Mouse (Mus musculus): ENCODE measurements around the gene Eddm3b. TPM values are rescaled to one million over a fixed set of nuclear protein-coding genes. Genes with fewer than 3 reads are reported as not detected.

The Eddm3b gene
- polyA plus RNA-seq, 1 experiment from 2014 or later, result not detected

Other genes starting within 250 kb of the Eddm3b start
- gene Tep1, start 243.9 kb upstream of the Eddm3b start, polyA plus RNA-seq (2015; fragmentation: Nextera tagmentation; extraction: Ambion mirVana), result 3.2 and 3.4 TPM in 2 replicates
- gene Klhl33, start 216.9 kb upstream of the Eddm3b start, polyA plus RNA-seq (2015; fragmentation: Nextera tagmentation; extraction: Ambion mirVana), result 0.88 and 1.2 TPM in 2 replicates
- gene Osgep, start 189.5 kb upstream of the Eddm3b start, polyA plus RNA-seq (2015; fragmentation: Nextera tagmentation; extraction: Ambion mirVana), result 122 and 125 TPM in 2 replicates
- gene Apex1, start 189.5 kb upstream of the Eddm3b start, polyA plus RNA-seq (2015; fragmentation: Nextera tagmentation; extraction: Ambion mirVana), result 215 and 219 TPM in 2 replicates
- gene Pip4p1, start 183.6 kb upstream of the Eddm3b start, polyA plus RNA-seq (2015; fragmentation: Nextera tagmentation; extraction: Ambion mirVana), result 90.2 and 103 TPM in 2 replicates
- gene Pnp, start 183.3 kb upstream of the Eddm3b start, polyA plus RNA-seq (2015; fragmentation: Nextera tagmentation; extraction: Ambion mirVana), result 25.8 and 27.4 TPM in 2 replicates
- 2.7 TPM in 1 of 2 replicates, not detected in the other for gene Gm49342, start 169.9 kb upstream of the Eddm3b start, polyA plus RNA-seq (2015; fragmentation: Nextera tagmentation; extraction: Ambion mirVana)
- not detected in 2 replicates for gene Pnp2, start 158.4 kb upstream of the Eddm3b start, polyA plus RNA-seq (2015; fragmentation: Nextera tagmentation; extraction: Ambion mirVana)
- not detected in 2 replicates for gene Rnase10, start 106.7 kb upstream of the Eddm3b start, polyA plus RNA-seq (2015; fragmentation: Nextera tagmentation; extraction: Ambion mirVana)
- not detected in 2 replicates for gene Rnase9, start 72.6 kb upstream of the Eddm3b start, polyA plus RNA-seq (2015; fragmentation: Nextera tagmentation; extraction: Ambion mirVana)
- not detected in 2 replicates for gene Rnase11, start 64.3 kb upstream of the Eddm3b start, polyA plus RNA-seq (2015; fragmentation: Nextera tagmentation; extraction: Ambion mirVana)
- not detected in 2 replicates for gene Rnase12, start 56.8 kb upstream of the Eddm3b start, polyA plus RNA-seq (2015; fragmentation: Nextera tagmentation; extraction: Ambion mirVana)
- not detected in 2 replicates for gene Olfr750, start 40.0 kb upstream of the Eddm3b start, polyA plus RNA-seq (2015; fragmentation: Nextera tagmentation; extraction: Ambion mirVana)
- 16.1 and 17.0 TPM in 2 replicates for gene Rnase4, start 23.3 kb upstream of the Eddm3b start, polyA plus RNA-seq (2015; fragmentation: Nextera tagmentation; extraction: Ambion mirVana)
- gene Ang, start 23.3 kb upstream of the Eddm3b start, polyA plus RNA-seq (2015; fragmentation: Nextera tagmentation; extraction: Ambion mirVana), result 3.7 and 3.9 TPM in 2 replicates
- 0.24 and 0.29 TPM in 2 replicates for gene Rnase6, start 9.5 kb downstream of the Eddm3b start, polyA plus RNA-seq (2015; fragmentation: Nextera tagmentation; extraction: Ambion mirVana)
- gene Rnase1, start 32.4 kb downstream of the Eddm3b start, polyA plus RNA-seq (2015; fragmentation: Nextera tagmentation; extraction: Ambion mirVana), result 0.73 TPM in 1 of 2 replicates, not detected in the other
- gene Rnase2b, start 47.8 kb downstream of the Eddm3b start, polyA plus RNA-seq (2015; fragmentation: Nextera tagmentation; extraction: Ambion mirVana), result not detected in 2 replicates
- not detected in 2 replicates for gene Ang2, start 84.7 kb downstream of the Eddm3b start, polyA plus RNA-seq (2015; fragmentation: Nextera tagmentation; extraction: Ambion mirVana)
- not detected in 2 replicates for gene Ear14, start 89.0 kb downstream of the Eddm3b start, polyA plus RNA-seq (2015; fragmentation: Nextera tagmentation; extraction: Ambion mirVana)
- gene Rnase2a, start 141.7 kb downstream of the Eddm3b start, polyA plus RNA-seq (2015; fragmentation: Nextera tagmentation; extraction: Ambion mirVana), result not detected in 2 replicates
- gene Gm7247, start 247.3 kb downstream of the Eddm3b start, polyA plus RNA-seq (2015; fragmentation: Nextera tagmentation; extraction: Ambion mirVana), result not detected in 2 replicates

All from neural tube, embryonic 13.5 days (tissue).